Mouse (Mus musculus): ENCODE data around the gene Gm11569.

DNA sequence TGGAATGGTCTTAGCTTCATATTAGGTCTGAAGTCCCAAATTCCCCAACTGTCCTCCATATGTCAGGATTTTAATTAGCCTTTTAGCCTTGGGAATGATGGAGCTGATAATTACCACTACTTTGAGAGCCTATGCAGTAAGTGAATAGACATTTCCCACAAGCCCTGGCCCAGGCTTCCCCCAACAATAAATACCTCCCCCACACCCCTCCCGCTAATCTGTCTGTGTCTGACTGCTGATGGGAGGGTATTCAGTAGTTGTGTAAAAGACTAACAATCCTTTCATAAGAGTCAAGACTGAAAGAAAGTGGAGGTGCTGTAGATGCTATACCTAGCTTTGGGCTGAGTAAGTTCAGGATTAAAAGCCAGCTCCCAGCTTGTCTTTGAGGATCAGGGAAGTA, 43.5 kb upstream of the Gm11569 start:
- TF ChIP-seq TAL1 (IDR thresholded peaks at IDR 0.05; ENCODE audit: low read length) = no peak
- no peak for TF ChIP-seq GATA1 (IDR thresholded peaks at IDR 0.05; ENCODE audit: low read length)

All from erythroblast, embryonic 14.5 days (primary cell).